Mouse (Mus musculus): ENCODE results near the gene Klhl8. TPM values are rescaled to one million over a fixed set of nuclear protein-coding genes. Genes with fewer than 3 reads are reported as not detected.

Klhl8 gene
- polyA plus RNA-seq, 1 experiment from 2014 or later = 7.2 TPM

- Histone ChIP-seq H3K9me3 (no peaks in the 10 kb centered on the region), H3K27ac (peak overlapping the region; percentile 30; the same call in 1 of the 2 replicates), H3K4me1 (peaks cover 10% of the 10 kb centered on the region), H3K36me3 (peaks cover 24% of the 10 kb centered on the region), H3K4me3 (no peak overlapping the region), H3K27me3 (ENCODE audit: insufficient read depth, poor library complexity, severe bottlenecking) (no peaks in the 10 kb centered on the region)
- 70% methylated on average over 17 of the region's 17 CpGs for WGBS
- peak; percentile 62 for DNase-seq (ENCODE audit: low spot score)
These were observed 56.8 kb downstream of the Klhl8 start for GRCm38 (mm10) chr5:103854041-103854806.

DNA sequence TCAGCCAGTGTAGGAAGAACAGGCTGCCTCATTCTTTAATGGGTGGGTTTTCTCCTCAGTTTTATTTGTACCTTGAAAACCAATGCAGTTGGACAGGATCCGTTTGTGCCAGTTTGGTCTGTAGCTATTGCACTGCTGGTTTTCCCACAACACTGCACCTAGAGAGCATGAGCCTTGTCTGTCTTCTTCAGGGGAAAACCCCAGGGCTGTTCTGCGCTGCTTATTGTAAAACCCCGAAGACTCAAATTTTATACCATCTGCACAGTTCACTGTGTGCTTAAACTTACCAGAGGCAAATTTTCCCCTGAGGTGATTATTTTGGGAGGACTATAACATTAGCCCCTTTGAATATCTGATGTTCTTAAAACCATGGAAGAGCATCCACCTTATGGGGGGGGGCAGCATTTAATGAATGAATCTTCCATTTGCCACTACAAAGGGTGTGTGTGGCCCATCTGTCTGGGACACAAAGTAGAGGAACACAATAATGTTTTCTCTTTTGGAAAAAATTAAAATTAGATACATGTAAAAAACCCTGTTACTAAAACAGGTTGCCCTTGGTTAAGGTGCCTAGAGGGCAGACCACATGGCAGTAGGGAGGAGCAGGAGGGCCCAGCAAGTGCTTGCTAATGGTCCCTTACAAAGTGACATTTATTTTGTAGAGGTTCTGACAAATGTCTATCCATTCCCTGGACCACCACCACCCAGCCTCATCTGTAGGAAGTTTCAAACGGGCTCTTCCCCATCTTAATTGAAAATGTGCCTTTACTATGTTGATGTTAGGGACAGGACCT is 58.1 kb downstream of the Klhl8 start:
- no peak for DNase-seq (ENCODE audit: low spot score)
- 86% methylated on average over 4 of the region's 4 CpGs for WGBS
- peaks cover 10% of the 10 kb centered on the region for H3K4me1 ChIP-seq
- no peaks in the 10 kb centered on the region for H3K27me3 ChIP-seq (ENCODE audit: insufficient read depth, poor library complexity, severe bottlenecking)
- H3K27ac ChIP-seq = no peak overlapping the region
- H3K36me3 ChIP-seq = peaks cover 36% of the 10 kb centered on the region
- H3K9me3 ChIP-seq = no peaks in the 10 kb centered on the region
- no peak overlapping the region for H3K4me3 ChIP-seq

DNA sequence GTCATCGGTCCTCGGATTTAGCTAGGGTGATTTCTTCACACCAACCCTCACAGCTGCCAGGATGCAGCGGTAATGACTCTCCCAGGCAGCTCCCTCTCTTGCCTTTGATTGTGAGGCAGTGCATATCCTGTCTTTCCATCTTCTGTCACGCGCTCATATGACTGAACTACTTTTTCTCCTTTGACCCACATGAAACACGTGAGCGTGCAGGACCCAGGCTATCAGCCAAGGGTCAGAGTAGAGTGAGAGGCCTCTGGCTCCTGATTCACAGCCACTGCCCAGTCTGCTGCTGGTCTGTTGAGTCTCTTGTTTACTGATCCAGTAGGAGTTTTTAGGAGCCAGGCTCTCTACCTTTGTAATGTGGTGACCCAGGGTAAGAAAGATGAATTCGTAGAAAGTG is 62.5 kb downstream of the Klhl8 start:
- H3K27ac ChIP-seq = no peak overlapping the region
- H3K9me3 ChIP-seq = no peaks in the 10 kb centered on the region
- no peak overlapping the region for H3K4me3 ChIP-seq
- peaks cover 59% of the 10 kb centered on the region for H3K36me3 ChIP-seq
- H3K27me3 ChIP-seq (ENCODE audit: insufficient read depth, poor library complexity, severe bottlenecking) = no peaks in the 10 kb centered on the region
- WGBS = 86% methylated on average over 8 of the region's 8 CpGs
- DNase-seq (ENCODE audit: low spot score) = no peak
- H3K4me1 ChIP-seq = 0 out of 2 replicates have a peak, but pooled peaks cover 3% of the 10 kb centered on the region

DNA sequence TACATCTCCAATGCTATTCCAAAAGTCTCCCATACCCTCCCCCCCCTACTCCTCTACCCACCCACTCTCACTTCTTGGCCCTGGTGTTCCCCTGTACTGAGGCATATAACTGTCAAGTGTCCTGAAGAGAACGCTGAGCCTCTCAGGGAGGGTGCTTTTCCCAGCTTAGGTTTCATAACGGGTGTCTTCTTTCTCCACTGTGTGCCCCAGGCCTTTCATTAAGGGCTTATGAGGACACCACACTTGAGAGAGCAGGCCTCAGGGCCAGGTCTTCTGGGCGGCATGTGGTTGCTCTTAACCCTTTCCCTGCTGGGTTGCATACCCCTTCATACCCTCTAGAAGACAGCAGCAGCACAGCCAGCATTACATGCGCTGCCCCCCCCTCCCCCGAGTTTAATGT is 64.5 kb downstream of the Klhl8 start:
- no peaks in the 10 kb centered on the region for H3K9me3 ChIP-seq
- no peak overlapping the region for H3K27ac ChIP-seq
- H3K4me3 ChIP-seq = no peak overlapping the region
- 0 out of 2 replicates have a peak, but pooled peaks cover 3% of the 10 kb centered on the region for H3K4me1 ChIP-seq
- H3K36me3 ChIP-seq = peaks cover 68% of the 10 kb centered on the region
- 57% methylated on average over 5 of the region's 5 CpGs for WGBS
- no peak for DNase-seq (ENCODE audit: low spot score)
- no peaks in the 10 kb centered on the region for H3K27me3 ChIP-seq (ENCODE audit: insufficient read depth, poor library complexity, severe bottlenecking)

- no peak overlapping the region for H3K27ac ChIP-seq
- H3K36me3 ChIP-seq = peaks cover 63% of the 10 kb centered on the region
- no peaks in the 10 kb centered on the region for H3K9me3 ChIP-seq
- DNase-seq (ENCODE audit: low spot score) = no peak
- H3K4me3 ChIP-seq = no peak overlapping the region
- WGBS = 89% methylated on average over 10 of the region's 10 CpGs
- 0 out of 2 replicates have a peak, but pooled peaks cover 3% of the 10 kb centered on the region for H3K4me1 ChIP-seq
- H3K27me3 ChIP-seq (ENCODE audit: insufficient read depth, poor library complexity, severe bottlenecking) = no peaks in the 10 kb centered on the region
These were observed 64.9 kb downstream of the Klhl8 start for GRCm38 (mm10) chr5:103846154-103846551.

DNA sequence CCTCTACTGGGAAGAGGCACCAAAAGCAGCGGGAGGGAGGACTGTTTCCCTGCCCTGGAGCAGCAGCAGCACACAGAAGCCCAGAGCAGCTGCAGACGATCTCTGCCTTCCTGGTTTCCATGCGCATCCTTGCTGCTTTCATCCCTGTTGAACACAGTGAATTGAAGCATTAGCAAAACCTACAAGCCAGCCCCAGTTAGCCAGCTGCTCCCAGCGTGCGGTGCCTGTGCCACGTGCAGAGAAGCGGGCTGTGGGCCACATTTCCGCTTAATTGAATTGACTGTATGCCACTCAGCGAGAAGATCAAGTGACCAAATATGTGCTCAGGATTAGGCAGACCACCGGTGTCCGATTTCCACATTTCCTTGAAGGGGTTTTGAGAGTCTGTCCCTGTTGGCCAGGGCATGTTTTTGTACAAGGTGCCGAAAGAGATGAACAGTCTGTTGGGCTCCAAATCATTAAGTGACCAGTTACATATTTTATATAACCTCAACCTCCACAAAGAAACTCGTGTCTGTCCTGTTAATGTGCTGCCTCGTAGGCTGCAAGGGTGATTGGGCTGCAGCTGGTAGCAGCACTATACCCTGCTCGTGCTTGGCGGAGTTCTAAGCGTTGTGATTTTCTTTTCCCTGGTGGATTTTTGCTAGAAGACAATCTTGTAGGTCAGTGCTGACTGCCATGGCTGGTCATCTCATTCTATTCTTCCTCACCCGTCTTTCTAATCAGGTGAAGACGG is 65.5 kb downstream of the Klhl8 start:
- H3K4me3 ChIP-seq = no peak overlapping the region
- peaks cover 59% of the 10 kb centered on the region for H3K36me3 ChIP-seq
- 0 out of 2 replicates have a peak, but pooled peaks cover 3% of the 10 kb centered on the region for H3K4me1 ChIP-seq
- H3K27me3 ChIP-seq (ENCODE audit: insufficient read depth, poor library complexity, severe bottlenecking) = no peaks in the 10 kb centered on the region
- no peak overlapping the region for H3K27ac ChIP-seq
- 81% methylated on average over 19 of the region's 19 CpGs for WGBS
- no peak for DNase-seq (ENCODE audit: low spot score)
- no peaks in the 10 kb centered on the region for H3K9me3 ChIP-seq

DNA sequence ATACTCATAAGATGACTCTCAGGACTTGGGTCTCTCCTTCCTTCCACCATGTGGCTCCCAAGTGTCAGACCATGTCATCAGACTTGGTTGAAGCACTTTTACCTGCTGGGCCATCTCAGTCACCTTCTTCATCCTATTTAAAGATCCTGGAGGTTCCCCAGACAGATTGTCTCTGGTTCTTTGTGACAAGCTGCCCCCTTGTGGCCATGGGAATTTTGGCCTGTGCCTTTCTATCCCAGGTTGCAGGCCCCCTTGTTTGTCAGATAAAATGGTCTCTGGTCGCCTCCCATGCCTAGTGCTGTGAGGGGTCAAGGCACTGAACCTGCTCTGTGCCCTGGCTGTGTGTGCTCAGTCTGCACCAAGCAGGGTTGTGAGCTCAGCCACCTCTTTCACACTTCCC is 67.1 kb downstream of the Klhl8 start:
- Histone ChIP-seq H3K4me3 (no peak overlapping the region), H3K27me3 (ENCODE audit: insufficient read depth, poor library complexity, severe bottlenecking) (no peaks in the 10 kb centered on the region), H3K9me3 (no peaks in the 10 kb centered on the region), H3K27ac (no peak overlapping the region), H3K36me3 (peaks cover 49% of the 10 kb centered on the region), H3K4me1 (peaks cover 15% of the 10 kb centered on the region)
- 31% methylated on average over 1 of the region's 1 CpGs for WGBS
- peak; percentile 81 for DNase-seq (ENCODE audit: low spot score)

- H3K27me3 ChIP-seq (ENCODE audit: insufficient read depth, poor library complexity, severe bottlenecking) = no peaks in the 10 kb centered on the region
- peak overlapping the region; percentile 56; the same call in 1 of the 2 replicates for H3K27ac ChIP-seq
- H3K36me3 ChIP-seq = peaks cover 22% of the 10 kb centered on the region
- WGBS = 89% methylated on average over 3 of the region's 3 CpGs
- no peak overlapping the region for H3K4me3 ChIP-seq
- no peak for DNase-seq (ENCODE audit: low spot score)
- H3K4me1 ChIP-seq = peaks cover 37% of the 10 kb centered on the region
- no peaks in the 10 kb centered on the region for H3K9me3 ChIP-seq
These were observed 71.8 kb downstream of the Klhl8 start for GRCm38 (mm10) chr5:103839265-103839626.

DNA sequence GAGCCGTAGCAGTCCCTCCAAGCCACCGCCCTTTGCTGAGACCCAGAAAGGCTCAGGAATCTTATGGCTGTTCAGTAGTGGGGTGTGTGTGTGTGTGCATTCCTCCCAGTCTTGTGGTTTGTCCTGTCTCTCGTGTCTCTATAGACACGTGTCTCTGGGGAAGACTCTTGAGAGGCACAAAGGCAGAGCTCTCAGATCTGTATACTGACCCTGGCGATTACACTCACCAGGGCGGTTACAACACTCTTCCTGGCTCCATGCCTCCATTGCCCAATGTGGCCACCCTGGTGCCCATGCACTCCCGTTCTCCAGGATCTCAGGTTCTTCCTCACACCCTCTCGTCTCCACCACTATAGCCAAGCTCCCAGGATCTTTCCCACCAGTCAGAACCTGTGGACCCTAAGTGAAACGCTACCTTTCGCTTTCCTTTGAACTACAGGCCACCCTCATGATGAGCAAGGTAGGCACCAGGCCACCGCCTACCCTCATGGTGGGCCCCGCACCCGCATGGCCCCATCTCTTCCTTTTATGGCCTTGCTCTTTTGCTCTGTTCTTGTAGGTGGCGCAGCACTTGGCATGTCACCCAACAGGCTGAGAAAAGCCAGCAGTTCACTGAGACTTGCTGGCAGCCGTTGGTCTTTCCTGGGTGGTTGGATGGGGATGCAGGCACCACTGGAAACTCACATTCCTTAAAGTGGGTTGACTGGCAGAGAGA is 72.4 kb downstream of the Klhl8 start:
- Histone ChIP-seq H3K4me1 (peaks cover 43% of the 10 kb centered on the region), H3K4me3 (no peak overlapping the region), H3K27me3 (ENCODE audit: insufficient read depth, poor library complexity, severe bottlenecking) (no peaks in the 10 kb centered on the region), H3K36me3 (peaks cover 27% of the 10 kb centered on the region), H3K9me3 (no peaks in the 10 kb centered on the region), H3K27ac (peak overlapping the region; percentile 17; the same call in 1 of the 2 replicates)
- WGBS = 84% methylated on average over 15 of the region's 15 CpGs
- no peak for DNase-seq (ENCODE audit: low spot score)

- Histone ChIP-seq H3K4me3 (no peak overlapping the region), H3K27me3 (ENCODE audit: insufficient read depth, poor library complexity, severe bottlenecking) (no peaks in the 10 kb centered on the region), H3K27ac (peak overlapping the region; percentile 37; the same call in 1 of the 2 replicates), H3K36me3 (peaks cover 14% of the 10 kb centered on the region), H3K9me3 (no peaks in the 10 kb centered on the region), H3K4me1 (peaks cover 47% of the 10 kb centered on the region)
- no peak for DNase-seq (ENCODE audit: low spot score)
- WGBS = 65% methylated on average over 10 of the region's 11 CpGs
These were observed 74.8 kb downstream of the Klhl8 start for GRCm38 (mm10) chr5:103836148-103836784.

- peaks cover 14% of the 10 kb centered on the region for H3K36me3 ChIP-seq
- H3K4me3 ChIP-seq = no peak overlapping the region
- WGBS = 77% methylated on average over 15 of the region's 15 CpGs
- no peaks in the 10 kb centered on the region for H3K27me3 ChIP-seq (ENCODE audit: insufficient read depth, poor library complexity, severe bottlenecking)
- H3K4me1 ChIP-seq = peaks cover 47% of the 10 kb centered on the region
- H3K9me3 ChIP-seq = no peaks in the 10 kb centered on the region
- DNase-seq (ENCODE audit: low spot score) = no peak
- 0 out of 2 replicates have a peak overlapping the region, but pooled peaks have one; percentile 37 for H3K27ac ChIP-seq
These were observed 75.5 kb downstream of the Klhl8 start for GRCm38 (mm10) chr5:103835471-103836147.
